ENCODE assay signal across 12 mouse cellular contexts in genomic region chr17:26361992-26362391, GRCm38 (mm10). TPM values are rescaled to one million over a fixed set of nuclear protein-coding genes. Genes with fewer than 3 reads are reported as not detected.
DNase-seq lines count a peak whose midpoint lies in the region; ATAC-seq and TF ChIP-seq lines count a peak whose summit lies in the region.
"Had no signal": no experiment of that assay in that cellular context is flagged by ENCODE, and none has a peak within 500 bp of the region (broad histone marks: within the 10 kb centered on the region; RNA-seq: fewer than 3 reads in every experiment).

No protein-coding gene starts in this region.

- peak; percentile 58 for ATAC-seq in heart, embryonic 12.5 days (ENCODE audit: insufficient number of reproducible peaks, low FRiP score)
- peak; percentile 53; the same call in 1 of the 2 replicates for ATAC-seq in forebrain, postnatal 0 days
- peak; percentile 19; the same call in 1 of the 2 replicates for ATAC-seq in megakaryocyte-erythroid progenitor cell, adult 5-6 weeks (replicated peaks; ENCODE audit: low FRiP score, low TSS enrichment, poor library complexity, severe bottlenecking)
- no peak for ATAC-seq in erythroblast, adult 5-6 weeks (replicated peaks; ENCODE audit: low FRiP score, poor library complexity, severe bottlenecking)
- ATAC-seq: activated CD4-positive, CD25-positive, alpha-beta regulatory T cell, adult 4 months; CD4-positive, CD25-positive, alpha-beta regulatory T cell, adult 4 months had no signal

- peak overlapping the region; percentile 30 for H3K4me2 ChIP-seq in heart, embryonic 12.5 days
- H3K4me2 ChIP-seq in forebrain, postnatal 0 days (ENCODE audit: low read depth) = no peak overlapping the region

- H3K27ac ChIP-seq in heart, embryonic 12.5 days (ENCODE audit: poor library complexity, severe bottlenecking) = peak overlapping the region; percentile 93
- peak overlapping the region; percentile 46; the same call in 1 of the 2 replicates for H3K27ac ChIP-seq in forebrain, postnatal 0 days (ENCODE audit: low read depth, low read length)

- TF ChIP-seq CTCF in forebrain, postnatal 0 days (IDR thresholded peaks at IDR 0.05; ENCODE audit: low read depth) = no peak

- 6% methylated on average over 3 of the region's 3 CpGs for WGBS in heart, embryonic 12.5 days
- WGBS in forebrain, postnatal 0 days = 22% methylated on average over 3 of the region's 3 CpGs

- H3K9me3 ChIP-seq in heart, embryonic 12.5 days (replicated peaks) = no peaks in the 10 kb centered on the region
- no peaks in the 10 kb centered on the region for H3K9me3 ChIP-seq in forebrain, postnatal 0 days (ENCODE audit: low read length)

- H3K27me3 ChIP-seq in heart, embryonic 12.5 days (replicated peaks) = no peaks in the 10 kb centered on the region
- no peaks in the 10 kb centered on the region for H3K27me3 ChIP-seq in forebrain, postnatal 0 days (ENCODE audit: insufficient read depth, low read length)

- intact Hi-C loops in heart, postnatal 36 days (cut with DNase I) = no loop called here

- no peak overlapping the region for H3K4me3 ChIP-seq in heart, embryonic 12.5 days
- no peak overlapping the region for H3K4me3 ChIP-seq in forebrain, postnatal 0 days (ENCODE audit: low read depth, low read length)

- no peaks in the 10 kb centered on the region for H3K36me3 ChIP-seq in heart, embryonic 12.5 days
- H3K36me3 ChIP-seq in forebrain, postnatal 0 days (ENCODE audit: insufficient read depth) = no peaks in the 10 kb centered on the region

- no peak for DNase-seq in heart, postnatal 36 days
- DNase-seq in spleen, postnatal 14 days (ENCODE audit: low spot score in 2 of 2) = peak; percentile 33 to 45
- DNase-seq in spleen, adult 12 weeks (ENCODE audit: low spot score) = no peak
- DNase-seq in forebrain, postnatal 0 days = peak; percentile 64
- DNase-seq in layer of hippocampus, adult 9-11 months = no peak
- DNase-seq: cerebellum, adult 9-11 months; kidney, postnatal 14 days had no signal

- peaks cover 83% of the 10 kb centered on the region for H3K4me1 ChIP-seq in heart, embryonic 12.5 days (replicated peaks)
- 0 out of 2 replicates have a peak, but pooled peaks cover 7% of the 10 kb centered on the region for H3K4me1 ChIP-seq in forebrain, postnatal 0 days (ENCODE audit: insufficient read depth)

- peak overlapping the region; percentile 39; the same call in 1 of the 2 replicates for H3K9ac ChIP-seq in heart, embryonic 12.5 days
- H3K9ac ChIP-seq in forebrain, postnatal 0 days = no peak overlapping the region

RNA-seq across cellular contexts. Expression of gene Neurl1b, which starts 52.6 kb away (rescaled TPM):
- polyA plus RNA-seq in heart, embryonic 12.5 days (2016; fragmentation: Nextera tagmentation; extraction: Ambion mirVana) = 2.2 and 2.4 TPM in 2 replicates
- 1 to 10 TPM; 5.2 to 6.3 TPM for total RNA-seq in heart, postnatal 36 days (2021)
- 59.1 and 74.1 TPM in 2 replicates for total RNA-seq in forebrain, postnatal 0 days (2014; rRNA removed)
- 2.2 and 3.9 TPM in 2 replicates for polyA plus RNA-seq in forebrain, postnatal 0 days (2015; fragmentation: Nextera tagmentation; extraction: Ambion mirVana)
- 0.22 and 0.25 TPM in 2 replicates for total RNA-seq in megakaryocyte-erythroid progenitor cell, adult 5-6 weeks (2014; fragmentation: Nextera tagmentation)
- total RNA-seq in megakaryocyte-erythroid progenitor cell, adult 5-6 weeks (2017) = 0.09 and 0.53 TPM in 2 replicates
- total RNA-seq in erythroblast, adult 5-6 weeks (2015; ENCODE audit: low replicate concordance) = 0.42 and 1.7 TPM in 2 replicates
- total RNA-seq in erythroblast, adult 5-6 weeks (2017; ENCODE audit: low replicate concordance) = 0.14 and 0.77 TPM in 2 replicates

Comparison
In these comparisons a context has a peak if more than half of its experiments do, and no peak if none do; other contexts are left out.
1. DNase-seq: peak in spleen, postnatal 14 days (2 of 2) and forebrain, postnatal 0 days (single experiment); none in heart, postnatal 36 days (0 of 2), spleen, adult 12 weeks (single experiment) and layer of hippocampus, adult 9-11 months (single experiment).